In the genomic region with DNA sequence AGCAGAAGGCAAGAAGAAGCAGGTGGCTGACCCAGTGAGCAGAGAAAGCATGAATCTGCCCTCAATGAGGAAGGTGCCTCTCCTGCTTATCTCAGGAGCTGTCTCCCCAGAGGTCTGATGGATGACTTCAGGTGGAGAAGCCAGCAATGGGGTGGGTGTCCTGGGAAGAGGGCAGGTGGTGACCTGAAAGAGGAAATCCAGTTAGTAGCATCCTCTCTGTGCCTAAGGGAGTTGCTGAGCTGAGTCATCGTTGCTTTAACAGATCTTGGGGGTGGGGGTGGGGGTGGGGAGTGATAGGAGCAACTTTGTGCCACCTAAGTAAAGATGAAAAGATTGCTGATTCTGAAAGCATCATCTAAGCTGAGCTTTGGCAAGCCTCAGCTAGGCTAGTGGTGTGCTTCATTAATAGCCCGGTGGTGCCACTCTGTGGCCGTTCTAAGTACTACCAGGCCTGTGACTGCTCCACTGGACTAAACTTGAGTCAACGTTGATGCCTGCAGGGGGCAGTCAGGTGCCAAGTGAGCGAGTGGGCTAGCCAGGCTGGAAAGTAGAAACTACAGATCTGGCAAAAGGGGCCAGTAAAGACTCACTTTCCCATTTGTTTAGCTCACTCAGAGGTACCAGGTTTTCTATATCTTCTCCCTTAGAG, we compare ENCODE assay signal across 8 mouse cellular contexts. TPM values are rescaled to one million over a fixed set of nuclear protein-coding genes. Genes with fewer than 3 reads are reported as not detected.
DNase-seq lines count a peak whose midpoint lies in the region; ATAC-seq and TF ChIP-seq lines count a peak whose summit lies in the region.

No protein-coding gene starts in this region.

- no peak overlapping the region for H3K4me3 ChIP-seq in ES-E14 (ENCODE audit: insufficient read depth in 1 of 2, low read depth in 1 of 2, low read length in 2 of 2, poor library complexity in 1 of 2, severe bottlenecking in 1 of 2)
- no peak overlapping the region for H3K4me3 ChIP-seq in forebrain, embryonic 15.5 days
- H3K4me3 ChIP-seq in liver, embryonic 16.5 days (ENCODE audit: low read depth, low read length), result no peak overlapping the region
- H3K4me3 ChIP-seq in neural tube, embryonic 15.5 days (replicated peaks), result no peak overlapping the region

- H3K27me3 ChIP-seq in forebrain, embryonic 15.5 days, result no peaks in the 10 kb centered on the region
- H3K27me3 ChIP-seq in liver, embryonic 16.5 days (ENCODE audit: control insufficient read depth, insufficient read depth, low read depth, low read length), result no peaks in the 10 kb centered on the region; the same call in 1 of the 2 replicates
- no peaks in the 10 kb centered on the region for H3K27me3 ChIP-seq in neural tube, embryonic 15.5 days (replicated peaks)

- H3K36me3 ChIP-seq in ES-E14 (ENCODE audit: control insufficient read depth, insufficient read depth, low read length, poor library complexity, severe bottlenecking), result peaks cover 10% of the 10 kb centered on the region
- H3K36me3 ChIP-seq in forebrain, embryonic 15.5 days, result peaks cover 13% of the 10 kb centered on the region
- peaks cover 2% of the 10 kb centered on the region for H3K36me3 ChIP-seq in liver, embryonic 16.5 days (ENCODE audit: control insufficient read depth, insufficient read depth)
- peaks cover 16% of the 10 kb centered on the region for H3K36me3 ChIP-seq in neural tube, embryonic 15.5 days

- no peaks in the 10 kb centered on the region for H3K9me3 ChIP-seq in ES-E14 (ENCODE audit: control insufficient read depth, insufficient read depth, low read depth, low read length)
- no peaks in the 10 kb centered on the region for H3K9me3 ChIP-seq in forebrain, embryonic 15.5 days
- H3K9me3 ChIP-seq in liver, embryonic 16.5 days (replicated peaks; ENCODE audit: control insufficient read depth, low read length), result no peaks in the 10 kb centered on the region
- H3K9me3 ChIP-seq in neural tube, embryonic 15.5 days (replicated peaks), result no peaks in the 10 kb centered on the region

- peak; percentile 91 for ATAC-seq in forebrain, embryonic 15.5 days (replicated peaks)
- peak; percentile 81 for ATAC-seq in liver, embryonic 16.5 days (ENCODE audit: low read depth)
- peak; percentile 94 for ATAC-seq in neural tube, embryonic 15.5 days (ENCODE audit: low FRiP score)

- no peak overlapping the region for H3K9ac ChIP-seq in ES-E14 (ENCODE audit: insufficient read depth, low read depth, low read length, poor library complexity, severe bottlenecking)
- no peak overlapping the region for H3K9ac ChIP-seq in forebrain, embryonic 15.5 days (replicated peaks)
- H3K9ac ChIP-seq in liver, embryonic 16.5 days (ENCODE audit: low read depth, low read length), result no peak overlapping the region
- H3K9ac ChIP-seq in neural tube, embryonic 15.5 days (replicated peaks), result no peak overlapping the region

- DNase-seq in ES-E14 (ENCODE audit: low read depth, low spot score), result peak; percentile 95
- peak; percentile 92 for DNase-seq in cerebellum, adult 11-12 months
- peak; percentile 96 to 97 for DNase-seq in heart, postnatal 14 days
- peak; percentile 78 for DNase-seq in large intestine, adult 2 months (ENCODE audit: low read depth, low spot score)
- DNase-seq in testis, postnatal 10 days (ENCODE audit: low spot score), result peak; percentile 97

- in situ Hi-C loops in ES-E14 (cut with MboI; ENCODE audit: low sequenced_read_pairs in 2 of 2, unreplicated experiment in 2 of 2), result loop anchor here in 1 of 2 experiments (10.0 kb wide), 2 partner anchors 95 to 185 kb away; a partner anchor contains a TSS

- intact Hi-C loops in heart, postnatal 14 days (cut with DNase I), result loop anchor here (1.0 to 10.0 kb wide), 3 partner anchors 69 to 225 kb away; a partner anchor contains a TSS

- peaks cover 0 to 8% of the 10 kb centered on the region in 2 experiments; a peak in 1 of 4 replicates for H3K4me1 ChIP-seq in ES-E14 (ENCODE audit: control insufficient read depth in 2 of 2, insufficient read depth in 2 of 2, low read length in 2 of 2, poor library complexity in 1 of 2)
- H3K4me1 ChIP-seq in forebrain, embryonic 15.5 days, result peaks cover 10% of the 10 kb centered on the region
- peaks cover 1% of the 10 kb centered on the region for H3K4me1 ChIP-seq in liver, embryonic 16.5 days (ENCODE audit: control insufficient read depth, low read depth, low read length)
- H3K4me1 ChIP-seq in neural tube, embryonic 15.5 days, result peaks cover 17% of the 10 kb centered on the region

- WGBS in forebrain, embryonic 15.5 days, result 3% methylated on average over 5 of the region's 5 CpGs
- 4% methylated on average over 5 of the region's 5 CpGs for WGBS in large intestine, adult 2 months
- WGBS in liver, embryonic 16.5 days (ENCODE audit: insufficient replicate concordance), result 3% methylated on average over 5 of the region's 5 CpGs
- 2% methylated on average over 5 of the region's 5 CpGs for WGBS in neural tube, embryonic 15.5 days

- no peak overlapping the region for H3K27ac ChIP-seq in ES-E14 (ENCODE audit: insufficient read depth, low read depth, low read length, poor library complexity, severe bottlenecking)
- no peak overlapping the region for H3K27ac ChIP-seq in forebrain, embryonic 15.5 days (replicated peaks)
- H3K27ac ChIP-seq in liver, embryonic 16.5 days (ENCODE audit: low read length), result no peak overlapping the region
- H3K27ac ChIP-seq in neural tube, embryonic 15.5 days (replicated peaks), result no peak overlapping the region

- no peak overlapping the region for H3K4me2 ChIP-seq in forebrain, embryonic 15.5 days (replicated peaks)
- H3K4me2 ChIP-seq in liver, embryonic 16.5 days (ENCODE audit: low read depth, low read length), result no peak overlapping the region
- no peak overlapping the region for H3K4me2 ChIP-seq in neural tube, embryonic 15.5 days

TF ChIP-seq in ES-E14, 5 proteins besides CTCF, POLR2A, EP300 and RAD21:
- TF ChIP-seq ZC3H11A (IDR thresholded peaks at IDR 0.05; ENCODE audit: borderline replicate concordance, low read depth, low read length) (peak; percentile 98), HCFC1 (IDR thresholded peaks at IDR 0.05; ENCODE audit: borderline replicate concordance, insufficient read depth, low read length) (0 out of 2 replicates have a peak, but pooled peaks have one; percentile 42), CHD2 (IDR thresholded peaks at IDR 0.05; ENCODE audit: low read depth, low read length) (no peak), ZNF384 (IDR thresholded peaks at IDR 0.05; ENCODE audit: low read depth, low read length) (no peak)

RNA-seq across cellular contexts. Expression of a gene that starts 6.2 kb away (rescaled TPM):
- 50.2 and 72.6 TPM in 2 replicates for total RNA-seq in ES-E14 (2012; rRNA removed)
- 52.2 and 53.8 TPM in 2 replicates for polyA plus RNA-seq in forebrain, embryonic 15.5 days (2015; fragmentation: Nextera tagmentation; extraction: Ambion mirVana)
- total RNA-seq in heart, postnatal 14 days (2021), result 10 to 100 TPM; 43.1 to 43.5 TPM
- 19.0 and 19.7 TPM in 2 replicates for polyA plus RNA-seq in large intestine, adult 2 months (2012; rRNA removed)
- 24.5 and 24.6 TPM in 2 replicates for polyA plus RNA-seq in liver, embryonic 16.5 days (2015; fragmentation: Nextera tagmentation; extraction: Ambion mirVana)
- polyA plus RNA-seq in neural tube, embryonic 15.5 days (2015; fragmentation: Nextera tagmentation; extraction: Ambion mirVana), result 61.7 and 68.9 TPM in 2 replicates
